Mouse (Mus musculus) testis, adult 2 months (tissue): ENCODE measurements around the gene Exosc9.

Experiments used
- CTCF ChIP-seq: fragments of 200-500 bp; IDR thresholded peaks from 2 replicates; pipeline ENCODE4 v1.5.1; 2012; ENCODE audit warnings: low read depth, mild to moderate bottlenecking, inconsistent platforms, low read length, moderate library complexity; ENCODE audit not compliant: control insufficient read depth, insufficient read depth, insufficient replicate concordance
- POLR2A ChIP-seq: fragments of 200-500 bp; IDR thresholded peaks from 2 replicates; pipeline ENCODE4 v1.6.1; 2012; ENCODE audit warnings: low read depth, mild to moderate bottlenecking, inconsistent platforms, low read length, moderate library complexity; ENCODE audit not compliant: control insufficient read depth

GRCm38 (mm10) chr3:36551851-36552384, 488 bp upstream of the Exosc9 start:
- TF ChIP-seq POLR2A (no peak), CTCF (no peak)
